14 mouse cellular contexts compared by ENCODE assay signal in genomic region chr6:38032801-38033566, GRCm38 (mm10). TPM values are rescaled to one million over a fixed set of nuclear protein-coding genes. Genes with fewer than 3 reads are reported as not detected.
DNase-seq lines count a peak whose midpoint lies in the region; ATAC-seq and TF ChIP-seq lines count a peak whose summit lies in the region.
"Had no signal": no experiment of that assay in that cellular context is flagged by ENCODE, and none has a peak within 500 bp of the region (broad histone marks: within the 10 kb centered on the region; RNA-seq: fewer than 3 reads in every experiment).

No protein-coding gene starts in this region.

- TF ChIP-seq POLR2A in olfactory bulb, adult 2 months (IDR thresholded peaks at IDR 0.05; ENCODE audit: insufficient read depth, low read depth, low read length): no peak

- TF ChIP-seq CTCF in hindbrain, postnatal 0 days (IDR thresholded peaks at IDR 0.05; ENCODE audit: low read depth): no peak
- no peak for TF ChIP-seq CTCF in midbrain, postnatal 0 days (IDR thresholded peaks at IDR 0.05)
- no peak for TF ChIP-seq CTCF in olfactory bulb, adult 2 months (IDR thresholded peaks at IDR 0.05; ENCODE audit: insufficient read depth, low read depth, low read length)

- no peak overlapping the region for H3K27ac ChIP-seq in hindbrain, postnatal 0 days
- H3K27ac ChIP-seq in hindbrain, embryonic 10.5 days: no peak overlapping the region
- no peak overlapping the region for H3K27ac ChIP-seq in midbrain, embryonic 16.5 days (ENCODE audit: low read length)
- H3K27ac ChIP-seq in midbrain, postnatal 0 days (ENCODE audit: low read depth, low read length): no peak overlapping the region
- H3K27ac ChIP-seq in olfactory bulb, adult 2 months (ENCODE audit: insufficient read depth, low read depth, low read length): peak overlapping the region; percentile 92
- H3K27ac ChIP-seq: forebrain, embryonic 10.5 days; midbrain, embryonic 13.5 days; neural tube, embryonic 12.5 days had no signal

- H3K27me3 ChIP-seq in hindbrain, postnatal 0 days (ENCODE audit: insufficient read depth, low read length): no peaks in the 10 kb centered on the region
- no peaks in the 10 kb centered on the region for H3K27me3 ChIP-seq in hindbrain, embryonic 10.5 days (ENCODE audit: insufficient read depth, poor library complexity, severe bottlenecking)
- no peaks in the 10 kb centered on the region for H3K27me3 ChIP-seq in midbrain, embryonic 16.5 days (ENCODE audit: control insufficient read depth, insufficient read depth, low read depth, low read length)
- no peaks in the 10 kb centered on the region for H3K27me3 ChIP-seq in midbrain, postnatal 0 days (ENCODE audit: insufficient read depth, low read length)
- H3K27me3 ChIP-seq: midbrain, embryonic 13.5 days; neural tube, embryonic 12.5 days; Patski had no signal

- no peak for ATAC-seq in hindbrain, postnatal 0 days
- 0 out of 2 replicates have a peak, but pooled peaks have one; percentile 25 for ATAC-seq in midbrain, embryonic 16.5 days
- no peak for ATAC-seq in midbrain, postnatal 0 days (ENCODE audit: low FRiP score)
- ATAC-seq: liver, postnatal 0 days; midbrain, embryonic 13.5 days; Patski had no signal

- WGBS in hindbrain, postnatal 0 days: 56% methylated on average over 5 of the region's 5 CpGs
- WGBS in hindbrain, embryonic 10.5 days: 72% methylated on average over 5 of the region's 5 CpGs
- WGBS in midbrain, embryonic 16.5 days: 65% methylated on average over 5 of the region's 5 CpGs
- 61% methylated on average over 5 of the region's 5 CpGs for WGBS in midbrain, postnatal 0 days
- 72% methylated on average over 5 of the region's 5 CpGs for WGBS in olfactory bulb, adult 2 months

- no peaks in the 10 kb centered on the region for H3K4me1 ChIP-seq in hindbrain, postnatal 0 days (ENCODE audit: insufficient read depth, low read length)
- H3K4me1 ChIP-seq in hindbrain, embryonic 10.5 days (replicated peaks): peaks cover 9% of the 10 kb centered on the region
- H3K4me1 ChIP-seq in midbrain, embryonic 16.5 days (ENCODE audit: control insufficient read depth, insufficient read depth, low read length): 0 out of 2 replicates have a peak, but pooled peaks cover 2% of the 10 kb centered on the region
- H3K4me1 ChIP-seq in midbrain, postnatal 0 days (ENCODE audit: insufficient read depth, low read length): no peaks in the 10 kb centered on the region
- H3K4me1 ChIP-seq in olfactory bulb, adult 2 months (ENCODE audit: control insufficient read depth, insufficient read depth, low read length): peaks cover 9% of the 10 kb centered on the region
- H3K4me1 ChIP-seq: neural tube, embryonic 12.5 days had no signal

- no peak overlapping the region for H3K4me2 ChIP-seq in hindbrain, postnatal 0 days (ENCODE audit: low read depth, low read length)
- no peak overlapping the region for H3K4me2 ChIP-seq in midbrain, embryonic 16.5 days (ENCODE audit: low read length)
- no peak overlapping the region for H3K4me2 ChIP-seq in midbrain, postnatal 0 days (ENCODE audit: low read depth, low read length, poor library complexity, severe bottlenecking)
- H3K4me2 ChIP-seq: midbrain, embryonic 13.5 days; neural tube, embryonic 12.5 days had no signal

- no peak overlapping the region for H3K9ac ChIP-seq in hindbrain, postnatal 0 days (replicated peaks; ENCODE audit: low read length)
- no peak overlapping the region for H3K9ac ChIP-seq in midbrain, embryonic 16.5 days (ENCODE audit: low read depth, low read length)
- no peak overlapping the region for H3K9ac ChIP-seq in midbrain, postnatal 0 days (replicated peaks; ENCODE audit: low read length, poor library complexity, severe bottlenecking)
- H3K9ac ChIP-seq: liver, postnatal 0 days; midbrain, embryonic 13.5 days; neural tube, embryonic 12.5 days had no signal

- H3K9me3 ChIP-seq in hindbrain, postnatal 0 days (ENCODE audit: low read length): no peaks in the 10 kb centered on the region
- H3K9me3 ChIP-seq in hindbrain, embryonic 10.5 days: no peaks in the 10 kb centered on the region
- no peaks in the 10 kb centered on the region for H3K9me3 ChIP-seq in midbrain, embryonic 16.5 days (replicated peaks; ENCODE audit: control insufficient read depth, low read length, poor library complexity, severe bottlenecking)
- H3K9me3 ChIP-seq in midbrain, postnatal 0 days (ENCODE audit: low read length): no peaks in the 10 kb centered on the region
- H3K9me3 ChIP-seq: forebrain, embryonic 10.5 days; midbrain, embryonic 13.5 days; neural tube, embryonic 12.5 days had no signal

- DNase-seq in hindbrain, postnatal 0 days (ENCODE audit: low spot score): peak; percentile 25
- DNase-seq in hindbrain, embryonic 10.5 days (ENCODE audit: low spot score): no peak
- no peak for DNase-seq in midbrain, postnatal 0 days (ENCODE audit: low spot score)
- peak; percentile 34 for DNase-seq in kidney, postnatal 14 days
- DNase-seq in ovary, adult 18-20 months (ENCODE audit: low spot score): no peak
- DNase-seq in embryo, embryonic 9.5 days (ENCODE audit: extremely low spot score): no peak
- DNase-seq: cerebellum, adult 9-10 months; liver, postnatal 0 days had no signal

- no peaks in the 10 kb centered on the region for H3K36me3 ChIP-seq in hindbrain, postnatal 0 days (ENCODE audit: insufficient read depth, low read length)
- H3K36me3 ChIP-seq in hindbrain, embryonic 10.5 days: no peaks in the 10 kb centered on the region
- no peaks in the 10 kb centered on the region for H3K36me3 ChIP-seq in midbrain, embryonic 16.5 days (ENCODE audit: control insufficient read depth, insufficient read depth, low read length)
- H3K36me3 ChIP-seq in midbrain, postnatal 0 days (ENCODE audit: insufficient read depth, low read length): no peaks in the 10 kb centered on the region
- H3K36me3 ChIP-seq: forebrain, embryonic 10.5 days; midbrain, embryonic 13.5 days; neural tube, embryonic 12.5 days had no signal

- no peak overlapping the region for H3K4me3 ChIP-seq in hindbrain, postnatal 0 days (ENCODE audit: low read length)
- no peak overlapping the region for H3K4me3 ChIP-seq in hindbrain, embryonic 10.5 days
- no peak overlapping the region for H3K4me3 ChIP-seq in midbrain, embryonic 16.5 days (ENCODE audit: low read depth, low read length)
- H3K4me3 ChIP-seq in midbrain, postnatal 0 days (ENCODE audit: low read depth, low read length): no peak overlapping the region
- H3K4me3 ChIP-seq in olfactory bulb, adult 2 months (ENCODE audit: insufficient read depth, low read depth, low read length): no peak overlapping the region
- H3K4me3 ChIP-seq: forebrain, embryonic 10.5 days; midbrain, embryonic 13.5 days; neural tube, embryonic 12.5 days had no signal

RNA-seq across cellular contexts. Expression of gene Svopl, which starts 13.8 kb away (rescaled TPM):
- 2.8 TPM in 1 of 2 replicates, not detected in the other for total RNA-seq in hindbrain, postnatal 0 days (2014; rRNA removed)
- 1.2 and 1.3 TPM in 2 replicates for polyA plus RNA-seq in hindbrain, postnatal 0 days (2015; fragmentation: Nextera tagmentation; extraction: Ambion mirVana)
- 3.9 and 4.9 TPM in 2 replicates for polyA plus RNA-seq in hindbrain, embryonic 10.5 days (2016; fragmentation: Nextera tagmentation; extraction: Ambion mirVana)
- polyA plus RNA-seq in midbrain, embryonic 16.5 days (2015; fragmentation: Nextera tagmentation; extraction: Ambion mirVana): 0.85 and 0.88 TPM in 2 replicates
- 0.28 and 0.99 TPM in 2 replicates for total RNA-seq in midbrain, postnatal 0 days (2014; rRNA removed)
- polyA plus RNA-seq in midbrain, postnatal 0 days (2015; fragmentation: Nextera tagmentation; extraction: Ambion mirVana): 0.33 and 0.51 TPM in 2 replicates
- not detected in 2 replicates for polyA plus RNA-seq in olfactory bulb, adult 2 months (2012; ENCODE audit: insufficient read depth, insufficient read length, low replicate concordance, missing spikeins)
- polyA plus RNA-seq: Patski had no signal

Comparison
In these comparisons a context has a peak if more than half of its experiments do, and no peak if none do; other contexts are left out.
1. DNase-seq: peak in hindbrain, postnatal 0 days (single experiment) and kidney, postnatal 14 days (single experiment); none in hindbrain, embryonic 10.5 days (single experiment), midbrain, postnatal 0 days (single experiment), ovary, adult 18-20 months (single experiment) and embryo, embryonic 9.5 days (single experiment).